10 mouse cellular contexts compared by ENCODE assay signal in genomic region chr8:119825950-119826730, GRCm38 (mm10). TPM values are rescaled to one million over a fixed set of nuclear protein-coding genes. Genes with fewer than 3 reads are reported as not detected.
DNase-seq lines count a peak whose midpoint lies in the region; ATAC-seq and TF ChIP-seq lines count a peak whose summit lies in the region.
"Had no signal": no experiment of that assay in that cellular context is flagged by ENCODE, and none has a peak within 500 bp of the region (broad histone marks: within the 10 kb centered on the region; RNA-seq: fewer than 3 reads in every experiment).

No protein-coding gene starts in this region.

- H3K4me2 ChIP-seq in lung, embryonic 14.5 days, result no peak overlapping the region

- intact Hi-C loops in gastrocnemius, adult 2 months (cut with DNase I), result no loop called here

- H3K4me1 ChIP-seq in lung, embryonic 14.5 days (ENCODE audit: insufficient read depth), result peaks cover 47% of the 10 kb centered on the region
- H3K4me1 ChIP-seq in embryonic facial prominence, embryonic 10.5 days, result peaks cover 70% of the 10 kb centered on the region

- 0 out of 2 replicates have a peak overlapping the region, but pooled peaks have one; percentile 8 for H3K9ac ChIP-seq in lung, embryonic 14.5 days

- H3K4me3 ChIP-seq in gastrocnemius, adult 2 months, result no peak overlapping the region
- no peak overlapping the region for H3K4me3 ChIP-seq in lung, embryonic 14.5 days (ENCODE audit: low read depth, low read length)
- no peak overlapping the region for H3K4me3 ChIP-seq in embryonic facial prominence, embryonic 10.5 days

- H3K9me3 ChIP-seq in lung, embryonic 14.5 days (ENCODE audit: low read depth, low read length), result no peaks in the 10 kb centered on the region
- no peaks in the 10 kb centered on the region for H3K9me3 ChIP-seq in embryonic facial prominence, embryonic 10.5 days

- H3K27me3 ChIP-seq in lung, embryonic 14.5 days (ENCODE audit: insufficient read depth, low read length), result no peaks in the 10 kb centered on the region
- no peaks in the 10 kb centered on the region for H3K27me3 ChIP-seq in embryonic facial prominence, embryonic 10.5 days (replicated peaks; ENCODE audit: low read depth, poor library complexity, severe bottlenecking)

- TF ChIP-seq CTCF in gastrocnemius, adult 2 months (IDR thresholded peaks at IDR 0.05), result no peak
- no peak for TF ChIP-seq CTCF in lung, embryonic 14.5 days (IDR thresholded peaks at IDR 0.05; ENCODE audit: low read depth)

- H3K36me3 ChIP-seq in lung, embryonic 14.5 days (ENCODE audit: insufficient read depth), result peaks cover 4% of the 10 kb centered on the region; the same call in 1 of the 2 replicates
- peaks cover 24% of the 10 kb centered on the region for H3K36me3 ChIP-seq in embryonic facial prominence, embryonic 10.5 days (replicated peaks)

- H3K27ac ChIP-seq in gastrocnemius, adult 2 months, result peak overlapping the region; percentile 70
- H3K27ac ChIP-seq in lung, embryonic 14.5 days (ENCODE audit: low read depth), result 0 out of 2 replicates have a peak overlapping the region, but pooled peaks have one; percentile 19
- H3K27ac ChIP-seq in embryonic facial prominence, embryonic 10.5 days (replicated peaks), result peak overlapping the region; percentile 10; the same call in 1 of the 2 replicates

- ATAC-seq in lung, embryonic 14.5 days (ENCODE audit: insufficient read depth), result no peak
- ATAC-seq: intestine, postnatal 0 days had no signal

- no peak for DNase-seq in gastrocnemius, adult 2 months
- no peak for DNase-seq in gastrocnemius, postnatal 4 days (ENCODE audit: low spot score in 2 of 2)
- DNase-seq in lung, embryonic 14.5 days, result peak; percentile 30
- no peak for DNase-seq in lung, postnatal 10 days
- no peak for DNase-seq in embryonic facial prominence, embryonic 10.5 days (ENCODE audit: low spot score)
- DNase-seq in monocyte, adult 2 months (ENCODE audit: low read depth in 1 of 2, low spot score in 2 of 2), result peak; percentile 60 to 64
- DNase-seq in adrenal gland, adult 2 months, result no peak
- no peak for DNase-seq in cerebellum, adult 11-12 months
- DNase-seq: gastrocnemius, postnatal 14 days had no signal

- WGBS in lung, embryonic 14.5 days, result 62% methylated on average over 19 of the region's 19 CpGs
- 87% methylated on average over 19 of the region's 19 CpGs for WGBS in embryonic facial prominence, embryonic 10.5 days

RNA-seq across cellular contexts. Expression of gene Cotl1, which starts 14.2 kb away (rescaled TPM):
- 1 to 10 TPM; 3.2 to 7.4 TPM for total RNA-seq in gastrocnemius, adult 2 months (2021)
- 10 to 100 TPM; 68.5 to 82.9 TPM for total RNA-seq in gastrocnemius, postnatal 4 days (2021)
- polyA plus RNA-seq in lung, embryonic 14.5 days (2014; fragmentation: Nextera tagmentation; extraction: Ambion mirVana), result 201 and 204 TPM in 2 replicates
- 137 and 149 TPM in 2 replicates for polyA plus RNA-seq in embryonic facial prominence, embryonic 10.5 days (2016; fragmentation: Nextera tagmentation; extraction: Ambion mirVana)
- 10 to 100 TPM; 45.4 to 50.4 TPM for total RNA-seq in adrenal gland, adult 2 months (2021)
- 156 TPM in 2 replicates for polyA plus RNA-seq in adrenal gland, adult 2 months (2012; rRNA removed)

RNA-seq across cellular contexts. Expression of gene Klhl36, which starts 35.9 kb away (rescaled TPM):
- 1 to 10 TPM in 1 of 2 experiments, under 1 TPM in 1; 0.71 to 1.1 TPM for total RNA-seq in gastrocnemius, adult 2 months (2021)
- total RNA-seq in gastrocnemius, postnatal 4 days (2021), result 1 to 10 TPM; 4.0 to 4.8 TPM
- 11.5 and 11.8 TPM in 2 replicates for polyA plus RNA-seq in lung, embryonic 14.5 days (2014; fragmentation: Nextera tagmentation; extraction: Ambion mirVana)
- polyA plus RNA-seq in embryonic facial prominence, embryonic 10.5 days (2016; fragmentation: Nextera tagmentation; extraction: Ambion mirVana), result 10.4 and 11.3 TPM in 2 replicates
- 10 to 100 TPM in 1 of 2 experiments, 1 to 10 TPM in 1; 4.3 to 11.3 TPM for total RNA-seq in adrenal gland, adult 2 months (2021)
- 19.8 and 25.5 TPM in 2 replicates for polyA plus RNA-seq in adrenal gland, adult 2 months (2012; rRNA removed)

RNA-seq across cellular contexts. Expression of gene Tldc1, which starts 47.9 kb away (rescaled TPM):
- 1 to 10 TPM; 3.0 to 3.3 TPM for total RNA-seq in gastrocnemius, adult 2 months (2021)
- 1 to 10 TPM; 6.4 to 7.8 TPM for total RNA-seq in gastrocnemius, postnatal 4 days (2021)
- polyA plus RNA-seq in lung, embryonic 14.5 days (2014; fragmentation: Nextera tagmentation; extraction: Ambion mirVana), result 9.7 and 10.3 TPM in 2 replicates
- polyA plus RNA-seq in embryonic facial prominence, embryonic 10.5 days (2016; fragmentation: Nextera tagmentation; extraction: Ambion mirVana), result 12.8 and 14.5 TPM in 2 replicates
- total RNA-seq in adrenal gland, adult 2 months (2021), result 10 to 100 TPM in 1 of 2 experiments, 1 to 10 TPM in 1; 8.4 to 12.7 TPM
- 13.0 and 13.2 TPM in 2 replicates for polyA plus RNA-seq in adrenal gland, adult 2 months (2012; rRNA removed)

Comparison
In these comparisons a context has a peak if more than half of its experiments do, and no peak if none do; other contexts are left out.
1. DNase-seq: peak in lung, embryonic 14.5 days (single experiment) and monocyte, adult 2 months (2 of 2); none in gastrocnemius, adult 2 months (single experiment), gastrocnemius, postnatal 4 days (0 of 2), lung, postnatal 10 days (single experiment), embryonic facial prominence, embryonic 10.5 days (single experiment), adrenal gland, adult 2 months (single experiment) and cerebellum, adult 11-12 months (single experiment).
2. RNA of gene Cotl1, which starts 14.2 kb away (total RNA-seq): 68.5 to 82.9 TPM in gastrocnemius, postnatal 4 days and 45.4 to 50.4 TPM in adrenal gland, adult 2 months; 3.2 to 7.4 TPM in gastrocnemius, adult 2 months; every median in the first group is over 4 times any median in the second.
3. H3K27ac ChIP-seq: peak in every context shown above with its lines; median percentile 70 in gastrocnemius, adult 2 months; 19 in lung, embryonic 14.5 days; 10 in embryonic facial prominence, embryonic 10.5 days.